In the genomic region with DNA sequence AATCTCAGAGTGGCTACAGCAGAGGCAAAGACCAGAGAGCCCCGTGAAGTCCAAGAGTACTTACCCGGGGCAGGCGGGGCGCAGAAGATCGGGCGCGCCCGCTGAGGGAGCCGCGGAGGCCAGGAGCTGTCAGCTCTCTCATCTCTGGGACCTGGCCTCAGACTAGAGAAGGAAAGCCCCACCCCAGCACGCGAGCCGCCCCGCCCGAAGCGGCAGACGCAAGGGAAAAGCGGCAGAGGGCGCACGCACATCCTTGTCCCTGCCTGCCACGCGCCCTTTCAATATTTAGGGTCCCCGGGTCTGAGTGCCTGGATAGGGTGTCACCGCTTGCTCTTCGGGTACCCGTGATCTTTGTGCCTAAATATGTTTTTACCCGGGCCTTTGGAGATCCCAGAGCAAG, we compare ENCODE assay signal across 8 mouse cellular contexts. TPM values are rescaled to one million over a fixed set of nuclear protein-coding genes. Genes with fewer than 3 reads are reported as not detected.
A peak's percentile ranks its signal among the peaks of the same experiment; 100 is the strongest.
DNase-seq lines count a peak whose midpoint lies in the region; ATAC-seq and TF ChIP-seq lines count a peak whose summit lies in the region.

A gene (minus strand): TSS at position 165 of the 400 bp plus-strand sequence.

- no peaks in the 10 kb centered on the region for H3K36me3 ChIP-seq in kidney, adult 2 months (ENCODE audit: control insufficient read depth, insufficient read depth, low read length)
- no peaks in the 10 kb centered on the region for H3K36me3 ChIP-seq in neural tube, embryonic 14.5 days (ENCODE audit: control insufficient read depth, insufficient read depth, low read length)

- peak within 1 kb of the TSS; percentile 40 for H3K4me2 ChIP-seq in neural tube, embryonic 14.5 days (ENCODE audit: low read depth, low read length)

- no peaks in the 10 kb centered on the region for H3K9me3 ChIP-seq in neural tube, embryonic 14.5 days (ENCODE audit: control insufficient read depth, low read length)

- no peak for TF ChIP-seq POLR2A in kidney, adult 2 months (IDR thresholded peaks at IDR 0.05; ENCODE audit: low read depth, low read length)

- no peak within 1 kb of the TSS for H3K4me3 ChIP-seq in kidney, adult 2 months (ENCODE audit: insufficient read depth, low read depth, low read length)
- peak within 1 kb of the TSS; percentile 16 for H3K4me3 ChIP-seq in neural tube, embryonic 14.5 days (ENCODE audit: low read depth, low read length)

- peak; percentile 27; the same call in 1 of the 2 replicates for TF ChIP-seq CTCF in kidney, adult 2 months (conservative IDR thresholded peaks at IDR 0.05; ENCODE audit: insufficient read depth, insufficient read length, low read depth, low read length)

- 2% methylated on average over 27 of the region's 27 CpGs for WGBS in kidney, adult 2 months
- WGBS in neural tube, embryonic 14.5 days: 2% methylated on average over 27 of the region's 27 CpGs

- DNase-seq in kidney, adult 18-20 months: peak; percentile 19
- no peak for DNase-seq in kidney, adult 11 months
- DNase-seq in embryo, embryonic 10.5 days (ENCODE audit: low spot score): peak; percentile 80
- peak; percentile 40 to 64 for DNase-seq in heart, adult 18-20 months
- DNase-seq in kidney, adult 2 months: peak; percentile 14
- DNase-seq in lung, adult 18-20 months: peak; percentile 15 to 27
- peak; percentile 40 for DNase-seq in urinary bladder, adult 2 months (ENCODE audit: low spot score)

- ATAC-seq in neural tube, embryonic 14.5 days (ENCODE audit: low read depth): peak; percentile 11; the same call in 1 of the 2 replicates

- H3K9ac ChIP-seq in neural tube, embryonic 14.5 days (replicated peaks; ENCODE audit: low read depth, low read length): no peak within 1 kb of the TSS

- H3K27ac ChIP-seq in kidney, adult 2 months (ENCODE audit: insufficient read depth, low read depth, low read length): no peak within 1 kb of the TSS
- no peak within 1 kb of the TSS for H3K27ac ChIP-seq in neural tube, embryonic 14.5 days (ENCODE audit: low read depth, low read length)

- H3K27me3 ChIP-seq in kidney, adult 2 months (replicated peaks; ENCODE audit: control insufficient read depth, insufficient read depth, low read length): no peaks in the 10 kb centered on the region
- no peaks in the 10 kb centered on the region for H3K27me3 ChIP-seq in neural tube, embryonic 14.5 days (ENCODE audit: control insufficient read depth, insufficient read depth, low read length)

- no peaks in the 10 kb centered on the region for H3K4me1 ChIP-seq in kidney, adult 2 months (ENCODE audit: control insufficient read depth, insufficient read depth, low read length)
- peaks cover 3% of the 10 kb centered on the region; the same call in 1 of the 2 replicates for H3K4me1 ChIP-seq in neural tube, embryonic 14.5 days (ENCODE audit: control insufficient read depth, insufficient read depth, low read length)

RNA-seq across cellular contexts. Expression of the gene that starts here (rescaled TPM):
- 1 to 10 TPM; 1.2 to 1.6 TPM for total RNA-seq in heart, adult 18-20 months (2021)
- polyA plus RNA-seq in kidney, adult 2 months (2012; rRNA removed): 0.55 and 0.65 TPM in 2 replicates
- polyA plus RNA-seq in neural tube, embryonic 14.5 days (2014; fragmentation: Nextera tagmentation; extraction: Ambion mirVana): 0.20 and 0.48 TPM in 2 replicates
- 5.1 and 7.6 TPM in 2 replicates for polyA plus RNA-seq in urinary bladder, adult 2 months (2012; rRNA removed)

Comparison
In these comparisons a context has a peak if more than half of its experiments do, and no peak if none do; other contexts are left out.
1. Peak in DNase-seq in kidney, adult 2 months; RNA of the gene not detected or under 1 TPM.
2. Peak in ATAC-seq, H3K4me3 ChIP-seq and H3K4me2 ChIP-seq in neural tube, embryonic 14.5 days; RNA of the gene not detected or under 1 TPM.